Mouse (Mus musculus): ENCODE measurements around the gene Psenen. TPM values are rescaled to one million over a fixed set of nuclear protein-coding genes. Genes with fewer than 3 reads are reported as not detected.
A peak's percentile ranks its signal among the peaks of the same experiment; 100 is the strongest.

Gene Psenen
- polyA plus RNA-seq, 1 experiment from 2014 or later: 87.9 TPM

DNA sequence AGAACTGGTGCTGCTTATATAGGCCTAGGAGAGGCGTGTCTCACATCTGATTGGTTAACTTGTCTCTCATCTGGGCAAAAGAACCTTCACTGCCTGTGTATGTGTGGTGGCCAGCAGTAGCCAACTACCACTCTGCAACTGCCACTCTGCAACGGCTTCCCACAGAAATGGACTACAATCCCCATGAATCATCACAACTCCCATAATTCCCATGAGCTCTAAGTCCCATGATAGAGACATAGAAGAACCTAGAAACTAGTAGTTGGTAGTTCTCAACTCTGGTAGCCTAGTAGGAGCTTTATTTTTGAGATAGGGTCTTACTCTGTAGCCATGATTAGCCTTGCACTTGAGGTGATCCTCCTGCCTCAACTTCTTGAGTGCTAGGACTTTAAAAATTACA lies 13.5 kb downstream of the Psenen start:
- Histone ChIP-seq H3K4me3 (no peak overlapping the region), H3K36me3 (peaks cover 39% of the 10 kb centered on the region), H3K4me1 (peaks cover 31% of the 10 kb centered on the region), H3K9me3 (replicated peaks) (no peaks in the 10 kb centered on the region), H3K27ac (no peak overlapping the region), H3K27me3 (replicated peaks) (no peaks in the 10 kb centered on the region), H3K9ac (no peak overlapping the region), H3K4me2 (no peak overlapping the region)
- 78% methylated on average over 2 of the region's 2 CpGs for WGBS (ENCODE audit: insufficient replicate concordance)
- ATAC-seq: no peak

DNA sequence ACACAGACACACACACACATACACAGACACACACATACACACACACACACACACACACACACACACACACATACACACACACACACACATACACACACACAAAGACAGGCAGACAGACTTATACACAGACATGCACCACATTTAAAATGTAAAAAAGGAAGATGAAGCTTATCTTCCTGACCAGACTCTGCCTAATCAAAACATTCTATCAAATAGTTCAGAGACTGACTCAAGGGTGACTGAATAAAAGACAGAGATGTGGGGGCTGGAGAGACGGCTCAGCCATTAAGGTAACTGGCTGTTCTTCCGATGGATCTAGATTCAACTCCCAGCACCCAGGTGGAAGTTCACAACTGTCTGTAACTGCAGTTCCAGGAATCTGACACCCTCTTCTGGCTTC lies 19.1 kb downstream of the Psenen start:
- 0 out of 2 replicates have a peak overlapping the region, but pooled peaks have one; percentile 7 for H3K27ac ChIP-seq
- ATAC-seq: no peak; the same call in 1 of the 2 replicates
- WGBS (ENCODE audit: insufficient replicate concordance): 46% methylated on average over 2 of the region's 2 CpGs
- H3K4me1 ChIP-seq: peaks cover 11% of the 10 kb centered on the region
- H3K9ac ChIP-seq: no peak overlapping the region
- no peak overlapping the region for H3K4me3 ChIP-seq
- no peak overlapping the region for H3K4me2 ChIP-seq
- no peaks in the 10 kb centered on the region for H3K9me3 ChIP-seq (replicated peaks)
- no peaks in the 10 kb centered on the region for H3K27me3 ChIP-seq (replicated peaks)
- peaks cover 63% of the 10 kb centered on the region for H3K36me3 ChIP-seq

GRCm38 (mm10) chr7:30540572-30540971 lies 22.9 kb downstream of the Psenen start:
- no peak overlapping the region for H3K27ac ChIP-seq
- no peaks in the 10 kb centered on the region for H3K27me3 ChIP-seq (replicated peaks)
- no peaks in the 10 kb centered on the region for H3K9me3 ChIP-seq (replicated peaks)
- H3K4me3 ChIP-seq: no peak overlapping the region
- H3K4me2 ChIP-seq: no peak overlapping the region
- no peak overlapping the region for H3K9ac ChIP-seq
- peaks cover 43% of the 10 kb centered on the region for H3K36me3 ChIP-seq
- WGBS (ENCODE audit: insufficient replicate concordance): 83% methylated on average over 7 of the region's 7 CpGs
- H3K4me1 ChIP-seq: peaks cover 17% of the 10 kb centered on the region
- no peak for ATAC-seq

DNA sequence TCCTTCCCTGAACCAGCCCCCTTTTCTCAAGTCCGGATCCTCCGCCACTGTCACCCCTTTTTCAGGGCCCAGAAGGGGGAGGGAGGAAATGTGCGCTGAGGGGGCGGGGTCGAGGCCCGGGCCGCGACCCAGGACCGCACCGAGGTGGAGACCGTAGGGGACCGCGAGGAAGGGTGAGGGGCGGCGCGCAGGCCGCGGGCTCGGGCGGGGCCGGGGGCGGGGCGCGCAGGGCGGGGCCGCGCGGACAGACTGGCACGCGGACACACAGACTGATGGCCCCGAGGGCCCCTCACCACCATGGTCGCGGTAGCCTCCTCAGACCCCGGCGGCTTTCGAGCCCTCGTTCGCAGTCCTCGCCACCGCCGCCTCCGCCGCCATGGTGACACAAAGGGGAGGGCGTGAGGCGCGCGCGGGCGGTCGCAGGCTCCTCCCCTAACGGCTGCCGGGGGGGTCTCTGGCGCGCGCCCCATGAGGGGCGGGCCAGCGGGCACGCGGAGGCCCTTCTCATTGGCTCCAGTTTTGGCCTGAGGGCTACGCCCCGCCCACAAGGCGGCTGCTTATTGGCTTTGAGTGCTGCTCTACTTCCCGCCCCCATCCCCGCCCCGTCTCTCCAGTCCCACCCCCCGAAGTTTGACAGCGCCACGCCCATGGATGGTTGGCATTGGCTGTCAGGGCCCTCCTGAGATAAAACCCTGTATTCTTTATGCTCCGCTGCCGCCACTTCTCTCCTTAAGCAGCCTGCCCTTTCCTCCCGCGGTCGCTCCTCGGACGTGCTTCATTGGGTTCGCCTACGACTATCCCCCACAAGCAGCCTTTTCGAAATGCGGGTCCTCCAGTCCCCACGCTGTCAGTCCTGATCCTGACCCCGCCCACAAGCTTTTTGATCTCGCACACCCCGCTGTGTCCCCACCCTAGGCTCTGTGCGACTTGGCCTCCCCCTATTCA lies 28.5 kb downstream of the Psenen start, which contains the start of gene Arhgap33:
Gene Arhgap33, minus strand, starts transcription at position 428 of the 945 bp plus-strand sequence.
- H3K4me3 ChIP-seq: peak within 1 kb of the TSS; percentile 77
- peaks cover 40% of the 10 kb centered on the region for H3K36me3 ChIP-seq
- peak within 1 kb of the TSS; percentile 83 for H3K27ac ChIP-seq
- peak within 1 kb of the TSS; percentile 99 for H3K4me2 ChIP-seq
- peak; percentile 93 for ATAC-seq
- H3K4me1 ChIP-seq: peaks cover 43% of the 10 kb centered on the region
- no peaks in the 10 kb centered on the region for H3K27me3 ChIP-seq (replicated peaks)
- WGBS (ENCODE audit: insufficient replicate concordance): 4% methylated on average over 82 of the region's 84 CpGs
- H3K9me3 ChIP-seq (replicated peaks): no peaks in the 10 kb centered on the region
- H3K9ac ChIP-seq: peak within 1 kb of the TSS; percentile 83

GRCm38 (mm10) chr7:30533941-30534632 lies 29.3 kb downstream of the Psenen start:
- peak overlapping the region; percentile 83 for H3K9ac ChIP-seq
- 12% methylated on average over 25 of the region's 26 CpGs for WGBS (ENCODE audit: insufficient replicate concordance)
- peaks cover 40% of the 10 kb centered on the region for H3K36me3 ChIP-seq
- no peaks in the 10 kb centered on the region for H3K27me3 ChIP-seq (replicated peaks)
- ATAC-seq: peak; percentile 1; the same call in 1 of the 2 replicates
- H3K4me2 ChIP-seq: peak overlapping the region; percentile 99
- no peaks in the 10 kb centered on the region for H3K9me3 ChIP-seq (replicated peaks)
- peaks cover 43% of the 10 kb centered on the region for H3K4me1 ChIP-seq
- peak overlapping the region; percentile 77 for H3K4me3 ChIP-seq
- peak overlapping the region; percentile 83 for H3K27ac ChIP-seq

- H3K27ac ChIP-seq: no peak overlapping the region
Observed at GRCm38 (mm10) chr7:30532931-30533330, 30.5 kb downstream of the Psenen start.

DNA sequence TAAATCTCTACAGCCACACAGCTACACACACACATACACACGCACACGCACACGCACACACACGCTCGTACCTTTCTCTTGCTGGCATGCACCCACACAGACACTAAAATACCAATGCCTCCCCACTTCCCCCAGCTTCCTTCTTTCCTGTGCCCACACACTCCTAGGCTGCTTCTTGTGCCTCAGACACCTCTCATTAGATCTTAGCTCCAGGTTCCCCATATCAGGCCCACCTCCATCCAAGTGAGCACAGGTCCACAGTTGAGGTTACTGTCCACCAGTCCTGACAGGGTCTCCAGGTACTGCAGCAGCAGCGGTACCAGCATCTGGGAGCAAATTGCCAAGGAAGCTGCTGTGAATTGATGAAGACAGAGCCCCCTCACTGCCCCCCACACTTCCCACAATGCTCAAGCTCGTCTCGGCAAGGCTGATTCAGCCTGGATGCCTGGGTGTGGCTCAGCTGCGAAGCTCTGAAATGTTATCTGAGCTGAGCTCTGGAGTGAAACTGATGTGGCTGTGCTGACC lies 32.1 kb downstream of the Psenen start:
- H3K4me3 ChIP-seq: no peak overlapping the region
- 73% methylated on average over 9 of the region's 9 CpGs for WGBS (ENCODE audit: insufficient replicate concordance)
- no peak for ATAC-seq
- H3K9ac ChIP-seq: no peak overlapping the region
- H3K4me1 ChIP-seq: peaks cover 44% of the 10 kb centered on the region
- H3K9me3 ChIP-seq (replicated peaks): no peaks in the 10 kb centered on the region
- no peaks in the 10 kb centered on the region for H3K27me3 ChIP-seq (replicated peaks)
- H3K4me2 ChIP-seq: no peak overlapping the region
- H3K36me3 ChIP-seq: peaks cover 65% of the 10 kb centered on the region
- no peak overlapping the region for H3K27ac ChIP-seq

More at GRCm38 (mm10) chr7:30532931-30533330, 30.5 kb downstream of the Psenen start:
- no peak for ATAC-seq
- H3K9ac ChIP-seq: no peak overlapping the region
- H3K4me2 ChIP-seq: peak overlapping the region; percentile 19; the same call in 1 of the 2 replicates
- peaks cover 49% of the 10 kb centered on the region for H3K36me3 ChIP-seq
- H3K4me3 ChIP-seq: no peak overlapping the region
- H3K4me1 ChIP-seq: peaks cover 43% of the 10 kb centered on the region
- H3K9me3 ChIP-seq (replicated peaks): no peaks in the 10 kb centered on the region
- H3K27me3 ChIP-seq (replicated peaks): no peaks in the 10 kb centered on the region
- WGBS (ENCODE audit: insufficient replicate concordance): 61% methylated on average over 8 of the region's 8 CpGs

DNA sequence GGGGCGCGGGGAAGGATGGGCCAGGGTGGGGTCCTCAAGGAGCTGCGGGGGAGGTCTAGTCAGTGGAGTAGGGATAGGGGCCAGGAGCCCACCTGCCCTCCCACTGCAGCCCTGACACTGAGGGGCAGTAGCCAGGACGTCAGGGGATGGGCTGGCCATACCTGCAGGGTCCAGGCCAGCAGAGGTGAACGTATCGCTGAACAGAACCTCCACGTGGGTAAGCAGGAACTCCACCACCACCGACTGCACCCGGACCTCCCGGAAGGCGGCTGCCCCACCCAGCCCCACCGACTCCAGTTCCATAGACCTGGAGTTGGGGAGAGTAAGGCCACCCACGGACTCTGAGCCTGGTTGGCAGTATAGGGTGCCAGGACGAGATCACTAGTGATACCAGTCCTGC lies 36.4 kb downstream of the Psenen start:
- H3K4me3 ChIP-seq: no peak overlapping the region
- peaks cover 87% of the 10 kb centered on the region for H3K36me3 ChIP-seq
- 78% methylated on average over 14 of the region's 14 CpGs for WGBS (ENCODE audit: insufficient replicate concordance)
- no peaks in the 10 kb centered on the region for H3K27me3 ChIP-seq (replicated peaks)
- no peak for ATAC-seq
- H3K4me2 ChIP-seq: no peak overlapping the region
- peaks cover 16% of the 10 kb centered on the region for H3K4me1 ChIP-seq
- H3K9ac ChIP-seq: no peak overlapping the region
- no peak overlapping the region for H3K27ac ChIP-seq
- no peaks in the 10 kb centered on the region for H3K9me3 ChIP-seq (replicated peaks)

DNA sequence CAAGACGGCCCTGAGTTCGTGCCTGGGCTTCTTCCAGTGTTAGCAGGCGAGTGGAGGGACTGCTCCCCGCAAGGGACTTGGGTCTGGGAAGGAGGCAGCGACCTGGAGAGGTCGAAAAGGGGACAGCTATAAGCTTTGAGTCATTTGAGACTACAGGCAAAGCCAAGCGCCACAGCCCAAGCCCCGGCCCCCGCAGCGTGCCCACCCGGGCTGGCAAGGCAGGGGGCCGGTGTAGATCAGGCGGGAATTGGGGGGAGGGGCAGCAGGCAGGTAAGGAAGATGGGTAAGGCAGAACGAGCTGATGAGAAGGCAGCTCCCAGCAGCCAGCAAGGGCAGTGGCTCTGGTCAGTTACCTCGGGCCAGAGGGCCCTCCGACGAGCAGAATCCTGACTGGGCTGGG lies 37.0 kb downstream of the Psenen start:
- Histone ChIP-seq H3K9ac (no peak overlapping the region), H3K4me1 (peaks cover 10% of the 10 kb centered on the region), H3K36me3 (peaks cover 81% of the 10 kb centered on the region), H3K4me3 (no peak overlapping the region), H3K27ac (no peak overlapping the region), H3K27me3 (replicated peaks) (no peaks in the 10 kb centered on the region), H3K4me2 (no peak overlapping the region; the same call in 1 of the 2 replicates), H3K9me3 (replicated peaks) (no peaks in the 10 kb centered on the region)
- ATAC-seq: no peak
- 54% methylated on average over 17 of the region's 17 CpGs for WGBS (ENCODE audit: insufficient replicate concordance)

DNA sequence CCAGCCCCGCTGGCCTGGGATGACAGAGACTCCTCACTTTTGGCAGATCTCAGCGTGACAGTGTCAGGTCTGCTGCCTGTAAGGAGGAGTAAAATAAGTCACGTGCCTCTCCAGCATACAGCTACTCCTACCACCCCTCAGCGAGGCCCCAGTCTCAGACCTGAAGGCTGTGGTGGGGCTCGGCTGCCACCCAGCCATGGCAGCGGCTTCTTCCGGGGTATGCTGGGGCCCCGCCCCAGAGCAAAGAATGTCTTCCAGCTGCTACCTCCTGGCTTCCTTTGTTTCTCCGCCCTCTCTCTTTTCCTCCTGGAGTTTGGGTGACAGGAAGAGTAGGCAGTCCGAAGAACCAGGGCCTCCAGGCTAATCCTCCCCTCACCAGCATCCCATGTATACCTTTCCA lies 37.5 kb downstream of the Psenen start:
- Histone ChIP-seq H3K27me3 (replicated peaks) (no peaks in the 10 kb centered on the region), H3K9ac (no peak overlapping the region), H3K4me1 (peaks cover 6% of the 10 kb centered on the region; the same call in 1 of the 2 replicates), H3K36me3 (peaks cover 77% of the 10 kb centered on the region), H3K9me3 (replicated peaks) (no peaks in the 10 kb centered on the region), H3K4me2 (no peak overlapping the region), H3K27ac (no peak overlapping the region), H3K4me3 (no peak overlapping the region)
- ATAC-seq: no peak
- 48% methylated on average over 10 of the region's 10 CpGs for WGBS (ENCODE audit: insufficient replicate concordance)

GRCm38 (mm10) chr7:30524487-30524886 lies 38.9 kb downstream of the Psenen start:
- Histone ChIP-seq H3K4me1 (peaks cover 6% of the 10 kb centered on the region; the same call in 1 of the 2 replicates), H3K27ac (no peak overlapping the region), H3K4me2 (no peak overlapping the region), H3K9ac (no peak overlapping the region), H3K4me3 (no peak overlapping the region), H3K9me3 (replicated peaks) (no peaks in the 10 kb centered on the region), H3K36me3 (peaks cover 62% of the 10 kb centered on the region), H3K27me3 (replicated peaks) (0 out of 2 replicates have a peak, but pooled peaks cover 3% of the 10 kb centered on the region)
- ATAC-seq: no peak
- 80% methylated on average over 6 of the region's 6 CpGs for WGBS (ENCODE audit: insufficient replicate concordance)

All from liver, embryonic 12.5 days (tissue).